Mouse (Mus musculus): ENCODE measurements around the gene Egfl7.

- TF ChIP-seq CTCF (IDR thresholded peaks at IDR 0.05; ENCODE audit: low read depth, low read length) (no peak), POLR2A (IDR thresholded peaks at IDR 0.05; ENCODE audit: insufficient read depth, low read length) (no peak), EP300 (IDR thresholded peaks at IDR 0.05; ENCODE audit: insufficient read depth, low read depth, low read length) (no peak)
Measured at GRCm38 (mm10) chr2:26598462-26598861, 18.6 kb downstream of the Egfl7 start.

Measured in ES-Bruce4 (cell line).